Mouse (Mus musculus): ENCODE results near the gene Pcsk5. TPM values are rescaled to one million over a fixed set of nuclear protein-coding genes. Genes with fewer than 3 reads are reported as not detected.

The Pcsk5 gene
- total and polyA plus RNA-seq, 3 experiments: not detected

DNA sequence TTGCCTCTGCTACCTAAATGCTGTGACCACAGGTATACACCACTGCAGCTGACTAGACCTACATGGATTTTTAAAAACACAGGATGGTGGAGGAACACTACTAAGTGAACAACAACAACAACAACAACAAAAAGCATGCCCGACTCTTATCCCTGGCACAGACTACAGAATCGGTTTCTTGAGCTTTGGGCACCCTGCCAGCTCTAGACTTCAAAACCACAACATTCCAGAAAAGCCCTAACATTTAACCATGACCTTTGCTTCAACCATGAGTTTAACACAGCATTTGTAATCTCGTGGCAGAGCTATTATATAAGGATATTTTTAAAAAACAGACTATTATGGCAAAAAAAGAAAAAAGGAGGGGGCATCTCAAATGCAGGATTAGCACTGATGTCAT, 84.6 kb downstream of the Pcsk5 start:
- no peaks in the 10 kb centered on the region for H3K4me1 ChIP-seq (ENCODE audit: control insufficient read depth in 1 of 2, insufficient read depth in 2 of 2)
- no peaks in the 10 kb centered on the region for H3K9me3 ChIP-seq (replicated peaks; ENCODE audit: low read length)
- no peaks in the 10 kb centered on the region for H3K27me3 ChIP-seq (replicated peaks)
- no peak for DNase-seq (ENCODE audit: extremely low read depth)
- dilution Hi-C loops (cut with MboI; ENCODE audit: extremely low pct_ligation_motif_present, extremely low pct_unique_long_range_greater_than_20kb, low sequenced_read_pairs) (no loop called here), in situ Hi-C loops (cut with MboI; ENCODE audit: low pct_ligation_motif_present, low pct_unique_long_range_greater_than_20kb, low sequenced_read_pairs) (no loop called here)
- H3K9ac ChIP-seq (ENCODE audit: insufficient read depth, low read depth): no peak overlapping the region
- H3K36me3 ChIP-seq (replicated peaks in 1 of 2; ENCODE audit: control insufficient read depth in 1 of 2, insufficient read depth in 1 of 2, low read length in 1 of 2): no peaks in the 10 kb centered on the region
- no peak for TF ChIP-seq ZC3H11A (IDR thresholded peaks at IDR 0.05; ENCODE audit: low read depth, low read length)
- no peak for TF ChIP-seq TCF12 (IDR thresholded peaks at IDR 0.05; ENCODE audit: low read depth, low read length)
- TF ChIP-seq BHLHE40 (IDR thresholded peaks at IDR 0.05; ENCODE audit: low read depth, low read length): no peak
- TF ChIP-seq PAX5 (IDR thresholded peaks at IDR 0.05; ENCODE audit: low read length): no peak
- TF ChIP-seq MYC (IDR thresholded peaks at IDR 0.05; ENCODE audit: low read depth, low read length): no peak
- no peak for TF ChIP-seq IRF4 (IDR thresholded peaks at IDR 0.05; ENCODE audit: low read depth, low read length)
- no peak for TF ChIP-seq ZKSCAN1 (IDR thresholded peaks at IDR 0.05; ENCODE audit: borderline replicate concordance, low read depth, low read length)
- TF ChIP-seq E2F4 (IDR thresholded peaks at IDR 0.05; ENCODE audit: insufficient replicate concordance, low read depth, low read length): no peak
- no peak for TF ChIP-seq SIN3A (IDR thresholded peaks at IDR 0.05; ENCODE audit: low read length)
- no peak for TF ChIP-seq USF2 (conservative IDR thresholded peaks at IDR 0.05; ENCODE audit: low read depth, low read length)
- TF ChIP-seq POLR2A (IDR thresholded peaks at IDR 0.05; ENCODE audit: low read depth, low read length): no peak
- TF ChIP-seq CHD1 (IDR thresholded peaks at IDR 0.05; ENCODE audit: low read depth, low read length): no peak
- no peak for TF ChIP-seq JUND (conservative IDR thresholded peaks at IDR 0.05; ENCODE audit: low read depth, low read length)
- TF ChIP-seq SMC3 (IDR thresholded peaks at IDR 0.05; ENCODE audit: low read depth, low read length): no peak
- no peak for TF ChIP-seq POLR2AphosphoS2 (IDR thresholded peaks at IDR 0.05; ENCODE audit: low read depth, low read length)
- no peak for TF ChIP-seq JUN (IDR thresholded peaks at IDR 0.05; ENCODE audit: insufficient read depth, low read depth, low read length)
- TF ChIP-seq MAX (IDR thresholded peaks at IDR 0.05; ENCODE audit: low read length): no peak
- no peak for TF ChIP-seq ZMIZ1 (IDR thresholded peaks at IDR 0.05; ENCODE audit: low read depth, low read length)
- TF ChIP-seq KAT2A (IDR thresholded peaks at IDR 0.05; ENCODE audit: insufficient replicate concordance, low read length): no peak
- H3K4me2 ChIP-seq (ENCODE audit: insufficient read depth, low read depth, poor library complexity, severe bottlenecking): no peak overlapping the region
- no peaks in the 10 kb centered on the region for H3K79me2 ChIP-seq (replicated peaks; ENCODE audit: control insufficient read depth, extremely low read depth, insufficient read depth, poor library complexity, severe bottlenecking)
- H3K4me3 ChIP-seq (replicated peaks in 1 of 3; ENCODE audit: low read depth in 2 of 3, low read length in 2 of 3, poor library complexity in 1 of 3): no peak overlapping the region
- no peak overlapping the region for H3K27ac ChIP-seq (ENCODE audit: insufficient read depth, low read depth)

DNA sequence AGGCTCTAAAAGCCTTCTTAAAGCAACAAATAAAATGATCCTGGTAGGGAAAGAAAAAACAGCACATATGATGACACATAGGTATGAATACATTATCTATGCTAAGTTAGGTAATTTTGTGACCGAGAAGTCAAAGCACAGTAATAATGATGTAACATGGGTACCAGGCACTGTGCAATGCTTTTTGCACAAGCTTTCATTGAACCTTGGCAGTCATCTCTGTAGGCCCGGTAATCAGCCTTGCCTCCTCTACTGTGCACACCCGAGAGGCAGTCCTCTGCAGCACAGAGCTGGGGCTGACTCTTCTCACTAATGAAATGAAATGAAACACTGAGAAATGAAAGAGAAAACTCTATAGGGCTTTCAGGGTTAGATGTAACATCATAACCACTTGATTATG, 89.1 kb downstream of the Pcsk5 start:
- Histone ChIP-seq H3K79me2 (replicated peaks; ENCODE audit: control insufficient read depth, extremely low read depth, insufficient read depth, poor library complexity, severe bottlenecking) (no peaks in the 10 kb centered on the region), H3K9me3 (replicated peaks; ENCODE audit: low read length) (no peaks in the 10 kb centered on the region), H3K36me3 (replicated peaks in 1 of 2; ENCODE audit: control insufficient read depth in 1 of 2, insufficient read depth in 1 of 2, low read length in 1 of 2) (no peaks in the 10 kb centered on the region), H3K9ac (ENCODE audit: insufficient read depth, low read depth) (no peak overlapping the region), H3K27ac (ENCODE audit: insufficient read depth, low read depth) (no peak overlapping the region), H3K4me1 (ENCODE audit: control insufficient read depth in 1 of 2, insufficient read depth in 2 of 2) (no peaks in the 10 kb centered on the region), H3K4me3 (replicated peaks in 1 of 3; ENCODE audit: low read depth in 2 of 3, low read length in 2 of 3, poor library complexity in 1 of 3) (no peak overlapping the region), H3K27me3 (replicated peaks) (no peaks in the 10 kb centered on the region), H3K4me2 (ENCODE audit: insufficient read depth, low read depth, poor library complexity, severe bottlenecking) (no peak overlapping the region)
- TF ChIP-seq POLR2AphosphoS2 (IDR thresholded peaks at IDR 0.05; ENCODE audit: low read depth, low read length) (no peak), HCFC1 (IDR thresholded peaks at IDR 0.05; ENCODE audit: low read depth, low read length) (no peak)
- DNase-seq (ENCODE audit: extremely low read depth): no peak
- dilution Hi-C loops (cut with MboI; ENCODE audit: extremely low pct_ligation_motif_present, extremely low pct_unique_long_range_greater_than_20kb, low sequenced_read_pairs) (no loop called here), in situ Hi-C loops (cut with MboI; ENCODE audit: low pct_ligation_motif_present, low pct_unique_long_range_greater_than_20kb, low sequenced_read_pairs) (no loop called here)
